27 mouse cellular contexts compared by ENCODE assay signal in the genomic region with DNA sequence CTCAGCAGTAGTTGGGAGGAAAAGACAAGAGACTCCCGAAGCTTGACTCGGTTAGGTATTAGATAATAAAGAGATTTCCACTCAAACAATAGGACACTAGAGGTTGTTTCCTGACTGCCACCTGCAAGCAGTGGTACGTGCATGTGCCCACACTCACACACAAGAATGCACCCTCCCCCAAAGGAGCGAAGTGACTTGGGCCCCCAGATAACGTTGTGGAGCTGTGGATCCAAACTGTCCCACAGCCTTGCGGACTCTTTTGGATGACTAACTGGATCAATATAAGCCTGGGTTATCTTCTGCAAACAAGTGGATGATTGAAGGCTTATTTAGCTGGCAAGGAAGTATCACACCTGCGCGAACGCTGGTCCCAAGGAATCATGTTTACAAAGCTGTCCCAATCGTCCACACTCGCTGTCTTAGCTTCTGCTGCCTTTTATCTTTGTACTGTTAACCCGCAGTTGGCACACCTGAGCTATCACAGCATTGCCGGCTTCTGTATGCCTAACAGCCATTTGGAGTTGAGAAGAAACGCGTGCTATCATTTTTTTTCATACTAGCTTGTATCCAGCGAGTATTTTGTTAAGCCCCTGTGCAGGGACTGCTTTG.
A peak's percentile ranks its signal among the peaks of the same experiment; 100 is the strongest.
DNase-seq lines count a peak whose midpoint lies in the region; ATAC-seq and TF ChIP-seq lines count a peak whose summit lies in the region.
"Had no signal": no experiment of that assay in that cellular context is flagged by ENCODE, and none has a peak within 500 bp of the region (broad histone marks: within the 10 kb centered on the region; RNA-seq: fewer than 3 reads in every experiment).

No protein-coding gene starts in this region.

- no peaks in the 10 kb centered on the region for H3K36me3 ChIP-seq in neural tube, embryonic 15.5 days
- H3K36me3 ChIP-seq in intestine, embryonic 15.5 days = no peaks in the 10 kb centered on the region
- H3K36me3 ChIP-seq in intestine, postnatal 0 days (ENCODE audit: control insufficient read depth, insufficient read depth) = no peaks in the 10 kb centered on the region
- H3K36me3 ChIP-seq in small intestine, adult 2 months (ENCODE audit: control insufficient read depth, insufficient read depth, low read length) = no peaks in the 10 kb centered on the region
- no peaks in the 10 kb centered on the region for H3K36me3 ChIP-seq in midbrain, embryonic 11.5 days (ENCODE audit: control insufficient read depth, insufficient read depth, low read length)
- H3K36me3 ChIP-seq: embryonic facial prominence, embryonic 10.5 days; embryonic facial prominence, embryonic 13.5 days; hindbrain, embryonic 10.5 days; hindbrain, embryonic 13.5 days had no signal

- no peak overlapping the region for H3K4me2 ChIP-seq in neural tube, embryonic 15.5 days
- H3K4me2 ChIP-seq in intestine, embryonic 15.5 days (replicated peaks) = peak overlapping the region; percentile 43
- peak overlapping the region; percentile 60 for H3K4me2 ChIP-seq in intestine, postnatal 0 days (replicated peaks; ENCODE audit: low read depth)
- H3K4me2 ChIP-seq in midbrain, embryonic 11.5 days = no peak overlapping the region
- H3K4me2 ChIP-seq: embryonic facial prominence, embryonic 13.5 days; forebrain, embryonic 13.5 days; heart, embryonic 11.5 days; hindbrain, embryonic 13.5 days had no signal

- no peaks in the 10 kb centered on the region for H3K9me3 ChIP-seq in neural tube, embryonic 15.5 days (replicated peaks)
- no peaks in the 10 kb centered on the region for H3K9me3 ChIP-seq in intestine, embryonic 15.5 days
- H3K9me3 ChIP-seq in intestine, postnatal 0 days (ENCODE audit: control insufficient read depth) = no peaks in the 10 kb centered on the region
- no peaks in the 10 kb centered on the region for H3K9me3 ChIP-seq in midbrain, embryonic 11.5 days (ENCODE audit: control insufficient read depth, low read length)
- H3K9me3 ChIP-seq: embryonic facial prominence, embryonic 10.5 days; embryonic facial prominence, embryonic 13.5 days; forebrain, embryonic 13.5 days; hindbrain, embryonic 10.5 days; hindbrain, embryonic 13.5 days had no signal

- TF ChIP-seq POLR2A in small intestine, adult 2 months (IDR thresholded peaks at IDR 0.05; ENCODE audit: low read depth, low read length) = no peak

- no peaks in the 10 kb centered on the region for H3K27me3 ChIP-seq in neural tube, embryonic 15.5 days (replicated peaks)
- no peaks in the 10 kb centered on the region for H3K27me3 ChIP-seq in intestine, embryonic 15.5 days (replicated peaks)
- no peaks in the 10 kb centered on the region for H3K27me3 ChIP-seq in intestine, postnatal 0 days (replicated peaks; ENCODE audit: control insufficient read depth, insufficient read depth, low read length)
- H3K27me3 ChIP-seq in small intestine, adult 2 months (ENCODE audit: control insufficient read depth, insufficient read depth, low read length) = peaks cover 2% of the 10 kb centered on the region; the same call in 1 of the 2 replicates
- no peaks in the 10 kb centered on the region for H3K27me3 ChIP-seq in midbrain, embryonic 11.5 days (ENCODE audit: control insufficient read depth, insufficient read depth, low read length)
- H3K27me3 ChIP-seq: embryonic facial prominence, embryonic 13.5 days; forebrain, embryonic 13.5 days; hindbrain, embryonic 13.5 days had no signal

- 92% methylated on average over 16 of the region's 16 CpGs for WGBS in neural tube, embryonic 15.5 days
- 66% methylated on average over 16 of the region's 16 CpGs for WGBS in intestine, embryonic 15.5 days
- WGBS in intestine, postnatal 0 days = 44% methylated on average over 16 of the region's 16 CpGs
- 25% methylated on average over 16 of the region's 16 CpGs for WGBS in small intestine, adult 2 months
- 93% methylated on average over 16 of the region's 16 CpGs for WGBS in midbrain, embryonic 11.5 days

- no peak overlapping the region for H3K9ac ChIP-seq in neural tube, embryonic 15.5 days (replicated peaks)
- no peak overlapping the region for H3K9ac ChIP-seq in intestine, embryonic 15.5 days
- H3K9ac ChIP-seq in intestine, postnatal 0 days (ENCODE audit: low read depth, low read length) = no peak overlapping the region
- no peak overlapping the region for H3K9ac ChIP-seq in midbrain, embryonic 11.5 days (ENCODE audit: low read length)
- H3K9ac ChIP-seq: embryonic facial prominence, embryonic 13.5 days; forebrain, embryonic 13.5 days; hindbrain, embryonic 13.5 days had no signal

- H3K4me3 ChIP-seq in neural tube, embryonic 15.5 days (replicated peaks) = no peak overlapping the region
- H3K4me3 ChIP-seq in intestine, embryonic 15.5 days (replicated peaks) = no peak overlapping the region
- H3K4me3 ChIP-seq in intestine, postnatal 0 days (ENCODE audit: low read depth, low read length) = peak overlapping the region; percentile 20
- peak overlapping the region; percentile 6; the same call in 1 of the 2 replicates for H3K4me3 ChIP-seq in small intestine, adult 2 months (ENCODE audit: low read depth, low read length)
- no peak overlapping the region for H3K4me3 ChIP-seq in midbrain, embryonic 11.5 days (ENCODE audit: low read depth, low read length)
- H3K4me3 ChIP-seq: embryonic facial prominence, embryonic 10.5 days; embryonic facial prominence, embryonic 13.5 days; erythroblast, embryonic 14.5 days; forebrain, embryonic 13.5 days; hindbrain, embryonic 10.5 days; hindbrain, embryonic 13.5 days had no signal

- H3K4me1 ChIP-seq in neural tube, embryonic 15.5 days = no peaks in the 10 kb centered on the region
- H3K4me1 ChIP-seq in intestine, embryonic 15.5 days (replicated peaks) = no peaks in the 10 kb centered on the region
- 0 out of 2 replicates have a peak, but pooled peaks cover 3% of the 10 kb centered on the region for H3K4me1 ChIP-seq in intestine, postnatal 0 days (replicated peaks; ENCODE audit: control insufficient read depth, insufficient read depth, low read length)
- no peaks in the 10 kb centered on the region for H3K4me1 ChIP-seq in small intestine, adult 2 months (ENCODE audit: control insufficient read depth, insufficient read depth, insufficient read length, low read length)
- no peaks in the 10 kb centered on the region for H3K4me1 ChIP-seq in midbrain, embryonic 11.5 days (ENCODE audit: control insufficient read depth, insufficient read depth, low read length)
- H3K4me1 ChIP-seq: embryonic facial prominence, embryonic 10.5 days; embryonic facial prominence, embryonic 13.5 days; forebrain, embryonic 13.5 days; hindbrain, embryonic 10.5 days; hindbrain, embryonic 13.5 days had no signal

- ATAC-seq in neural tube, embryonic 15.5 days (ENCODE audit: low FRiP score) = no peak
- ATAC-seq in intestine, embryonic 15.5 days = peak; percentile 91
- peak; percentile 89 for ATAC-seq in intestine, postnatal 0 days
- no peak for ATAC-seq in midbrain, embryonic 11.5 days (ENCODE audit: low FRiP score)
- ATAC-seq: CD4-positive, CD25-positive, alpha-beta regulatory T cell, adult 4 months; forebrain, embryonic 13.5 days; forebrain, embryonic 16.5 days had no signal

- no peak for TF ChIP-seq CTCF in intestine, postnatal 0 days (IDR thresholded peaks at IDR 0.05; ENCODE audit: low read depth)
- no peak for TF ChIP-seq CTCF in small intestine, adult 2 months (IDR thresholded peaks at IDR 0.05; ENCODE audit: extremely low read depth, insufficient read length, insufficient replicate concordance, low read depth, low read length)

- no peak overlapping the region for H3K27ac ChIP-seq in neural tube, embryonic 15.5 days (replicated peaks)
- no peak overlapping the region for H3K27ac ChIP-seq in intestine, embryonic 15.5 days
- H3K27ac ChIP-seq in intestine, postnatal 0 days (ENCODE audit: low read depth, low read length) = no peak overlapping the region
- H3K27ac ChIP-seq in small intestine, adult 2 months (ENCODE audit: insufficient read depth, low read depth, low read length) = no peak overlapping the region
- no peak overlapping the region for H3K27ac ChIP-seq in midbrain, embryonic 11.5 days (ENCODE audit: low read depth, low read length)
- H3K27ac ChIP-seq: embryonic facial prominence, embryonic 10.5 days; embryonic facial prominence, embryonic 13.5 days; forebrain, embryonic 13.5 days; hindbrain, embryonic 10.5 days; hindbrain, embryonic 13.5 days had no signal

- peak; percentile 2 for DNase-seq in neural tube, embryonic 10.5 days (ENCODE audit: extremely low spot score, low spot score)
- no peak for DNase-seq in midbrain, embryonic 11.5 days (ENCODE audit: low spot score, missing footprints)
- DNase-seq in layer of hippocampus, adult 11-12 months (ENCODE audit: low spot score) = no peak
- DNase-seq in retina, postnatal 1 day = no peak
- DNase-seq: adrenal gland, adult 2 months; adrenal gland, postnatal 14 days; cerebellum, adult 11 months; cerebellum, adult 2 months; cerebellum, adult 9-11 months; cerebellum, postnatal 25 days; embryo, embryonic 11 days; gastrocnemius, postnatal 10 days; gastrocnemius, postnatal 36 days; heart, postnatal 36 days had no signal

Comparison
In these comparisons a context has a peak if more than half of its experiments do, and no peak if none do; other contexts are left out.
1. H3K4me3 ChIP-seq: peak in intestine, postnatal 0 days (single experiment) and small intestine, adult 2 months (single experiment); none in neural tube, embryonic 15.5 days (single experiment), intestine, embryonic 15.5 days (single experiment) and midbrain, embryonic 11.5 days (single experiment).
2. ATAC-seq: peak in intestine, embryonic 15.5 days (single experiment) and intestine, postnatal 0 days (single experiment); none in neural tube, embryonic 15.5 days (single experiment) and midbrain, embryonic 11.5 days (single experiment).
3. H3K4me2 ChIP-seq: peak in intestine, embryonic 15.5 days (single experiment) and intestine, postnatal 0 days (single experiment); none in neural tube, embryonic 15.5 days (single experiment) and midbrain, embryonic 11.5 days (single experiment).